In the genomic region with DNA sequence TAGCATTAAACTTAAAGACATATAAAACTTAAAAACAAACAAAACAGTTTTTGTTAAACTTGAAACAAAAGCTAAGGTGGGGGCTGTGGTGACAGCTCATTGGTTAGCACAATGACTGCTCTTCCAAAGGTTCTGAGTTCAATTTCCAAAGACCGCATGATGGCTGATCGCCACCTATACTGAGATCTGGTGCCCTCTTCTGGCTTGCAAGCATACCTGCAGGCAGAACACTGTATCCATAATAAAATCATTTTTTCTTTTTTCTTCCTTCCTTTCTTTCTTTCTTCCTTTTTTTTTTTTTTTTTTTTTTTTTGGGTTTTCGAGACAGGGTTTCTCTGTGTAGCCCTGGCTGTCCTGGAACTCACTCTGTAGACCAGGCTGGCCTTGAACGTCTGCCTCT, we compare ENCODE assay signal across 1 mouse cellular context.
A peak's percentile ranks its signal among the peaks of the same experiment; 100 is the strongest.
TF ChIP-seq lines count a peak whose summit lies in the region.

No protein-coding gene starts in this region.

TF ChIP-seq in MEL, 35 proteins besides CTCF, POLR2A, EP300 and RAD21:
- TF ChIP-seq ZNF384 (IDR thresholded peaks at IDR 0.05; ENCODE audit: low read depth, low read length) (peak; percentile 72; the same call in 1 of the 2 replicates), ZC3H11A (IDR thresholded peaks at IDR 0.05; ENCODE audit: low read depth, low read length) (peak; percentile 48; the same call in 1 of the 2 replicates), SMC3 (IDR thresholded peaks at IDR 0.05; ENCODE audit: low read depth, low read length) (peak; percentile 50)
